Mouse (Mus musculus) telencephalon, adult 2 months (tissue): ENCODE results near the gene Pigk.

Experiments
- DNase-seq: peaks from one replicate; pipeline ENCODE4 v3.0.0-alpha.2; 2011; ENCODE audit warnings: low read depth, low spot score

The Pigk gene

GRCm38 (mm10) chr3:152936313-152936712 is 222.4 kb downstream of the Pigk start:
- no peak for DNase-seq

GRCm38 (mm10) chr3:152941671-152942070 is 227.8 kb downstream of the Pigk start:
- no peak for DNase-seq

GRCm38 (mm10) chr3:152942985-152943384 is 229.1 kb downstream of the Pigk start:
- DNase-seq = no peak

GRCm38 (mm10) chr3:152944766-152945165 is 230.9 kb downstream of the Pigk start:
- no peak for DNase-seq

GRCm38 (mm10) chr3:152947031-152947640 is 233.2 kb downstream of the Pigk start:
- no peak for DNase-seq

GRCm38 (mm10) chr3:152948556-152948955 is 234.7 kb downstream of the Pigk start:
- DNase-seq = no peak

GRCm38 (mm10) chr3:152949233-152949777 is 235.4 kb downstream of the Pigk start:
- DNase-seq = no peak

- no peak for DNase-seq
These were observed 236.4 kb downstream of the Pigk start for GRCm38 (mm10) chr3:152950299-152950698.

- no peak for DNase-seq
These were observed 237.0 kb downstream of the Pigk start for GRCm38 (mm10) chr3:152950914-152951313.

GRCm38 (mm10) chr3:152951634-152952545 is 238.0 kb downstream of the Pigk start:
- DNase-seq = no peak

- no peak for DNase-seq
These were observed 242.1 kb downstream of the Pigk start for GRCm38 (mm10) chr3:152956038-152956437.

- no peak for DNase-seq
These were observed 242.9 kb downstream of the Pigk start for GRCm38 (mm10) chr3:152956771-152957170.

GRCm38 (mm10) chr3:152958358-152959150 is 244.7 kb downstream of the Pigk start:
- no peak for DNase-seq

- DNase-seq = no peak
These were observed 248.0 kb downstream of the Pigk start for GRCm38 (mm10) chr3:152961855-152962376.

GRCm38 (mm10) chr3:152969774-152970347 is 256.0 kb downstream of the Pigk start:
- DNase-seq = no peak

GRCm38 (mm10) chr3:152971373-152971772 is 257.5 kb downstream of the Pigk start:
- DNase-seq = peak; percentile 83

- no peak for DNase-seq
These were observed 265.7 kb downstream of the Pigk start for GRCm38 (mm10) chr3:152979481-152980092.

- no peak for DNase-seq
These were observed 266.5 kb downstream of the Pigk start for GRCm38 (mm10) chr3:152980431-152980830.

- DNase-seq = peak; percentile 49
These were observed 267.4 kb downstream of the Pigk start for GRCm38 (mm10) chr3:152980978-152981974.
